Mouse (Mus musculus) kidney, embryonic 14.5 days (tissue): ENCODE measurements around the gene Slc4a2. TPM values are rescaled to one million over a fixed set of nuclear protein-coding genes. Genes with fewer than 3 reads are reported as not detected.

Experiments used
- ATAC-seq: fragments of 200-750 bp; cut with Nextera tagmentation; 2 replicates; pipeline ENCODE4 v1.8.0; 2017; ENCODE audit warnings: moderate number of reproducible peaks, mild to moderate bottlenecking, moderate TSS enrichment, moderate library complexity; ENCODE audit not compliant: low FRiP score, low TSS enrichment
- H3K27ac ChIP-seq: fragments of 300-500 bp; sonication (generic); 2 replicates; pipeline ENCODE4 v1.5.1; 2014; ENCODE audit warnings: low read depth, mild to moderate bottlenecking, low read length, moderate library complexity, mixed read lengths
- H3K27me3 ChIP-seq: fragments of 300-500 bp; sonication (generic); 2 replicates; pipeline ENCODE4 v1.6.1; 2014; ENCODE audit warnings: mild to moderate bottlenecking, low read length; ENCODE audit not compliant: control insufficient read depth, insufficient read depth
- H3K36me3 ChIP-seq: fragments of 300-500 bp; sonication (generic); 2 replicates; pipeline ENCODE4 v1.6.1; 2014; ENCODE audit warnings: low read length, mixed read lengths; ENCODE audit not compliant: control insufficient read depth, insufficient read depth
- H3K4me1 ChIP-seq: fragments of 300-500 bp; sonication (generic); 2 replicates; pipeline ENCODE4 v1.6.1; 2014; ENCODE audit warnings: low read length, mixed read lengths; ENCODE audit not compliant: control insufficient read depth, insufficient read depth
- H3K4me2 ChIP-seq: fragments of 300-500 bp; sonication (generic); replicated peaks from 2 replicates; pipeline ENCODE4 v1.6.1; 2014; ENCODE audit warnings: low read depth, mild to moderate bottlenecking, low read length
- H3K4me3 ChIP-seq: fragments of 300-500 bp; sonication (generic); 2 replicates; pipeline ENCODE4 v1.5.1; 2014; ENCODE audit warnings: mild to moderate bottlenecking, low read length
- H3K9ac ChIP-seq: fragments of 300-500 bp; sonication (generic); 2 replicates; pipeline ENCODE4 v1.6.1; 2014; ENCODE audit warnings: low read depth, mild to moderate bottlenecking, low read length, moderate library complexity
- H3K9me3 ChIP-seq: fragments of 300-500 bp; sonication (generic); 2 replicates; pipeline ENCODE4 v1.6.1; 2016; ENCODE audit warnings: low read length; ENCODE audit not compliant: control insufficient read depth
- WGBS: fragments of 180-500 bp; shearing (Covaris S2); extraction: QIAGEN DNeasy Blood & Tissue Kit; methylation state at CpG from one replicate; pipeline ENCODE4 v1.1.7; 2014; 5-methylcytosine and 5-hydroxymethylcytosine counted together
- polyA plus RNA-seq: library from polyadenylated mRNA; unstranded; fragments of >200 nt; fragmentation: Nextera tagmentation; extraction: Ambion mirVana; gene quantifications from 2 replicates; pipeline ENCODE4 v1.2.1, GENCODE M21; 2014

Slc4a2 gene
- polyA plus RNA-seq, 1 experiment from 2014 or later = 26.8 TPM

GRCm38 (mm10) chr5:24455613-24456012, 32.0 kb downstream of the Slc4a2 start:
- Histone ChIP-seq H3K4me2 (no peak overlapping the region), H3K4me3 (no peak overlapping the region), H3K36me3 (peaks cover 7% of the 10 kb centered on the region), H3K9ac (no peak overlapping the region; the same call in 1 of the 2 replicates), H3K27me3 (no peaks in the 10 kb centered on the region), H3K27ac (peak overlapping the region; percentile 27; the same call in 1 of the 2 replicates), H3K4me1 (peaks cover 27% of the 10 kb centered on the region), H3K9me3 (no peaks in the 10 kb centered on the region)
- 68% methylated on average over 7 of the region's 7 CpGs for WGBS
- ATAC-seq = no peak

GRCm38 (mm10) chr5:24466762-24467161, 43.1 kb downstream of the Slc4a2 start:
- Histone ChIP-seq H3K4me2 (no peak overlapping the region), H3K27ac (no peak overlapping the region), H3K9ac (no peak overlapping the region), H3K4me3 (no peak overlapping the region), H3K4me1 (0 out of 2 replicates have a peak, but pooled peaks cover 4% of the 10 kb centered on the region), H3K36me3 (peaks cover under 1% of the 10 kb centered on the region; the same call in 1 of the 2 replicates), H3K27me3 (no peaks in the 10 kb centered on the region), H3K9me3 (no peaks in the 10 kb centered on the region)
- WGBS = 71% methylated on average over 12 of the region's 12 CpGs
- ATAC-seq = no peak

GRCm38 (mm10) chr5:24470600-24470999, 47.0 kb downstream of the Slc4a2 start:
- 11% methylated on average over 5 of the region's 5 CpGs for WGBS
- H3K9me3 ChIP-seq = no peaks in the 10 kb centered on the region
- ATAC-seq = no peak

GRCm38 (mm10) chr5:24472884-24473619, 49.4 kb downstream of the Slc4a2 start:
- H3K4me2 ChIP-seq = no peak overlapping the region

More at GRCm38 (mm10) chr5:24470600-24470999, 47.0 kb downstream of the Slc4a2 start:
- Histone ChIP-seq H3K9ac (no peak overlapping the region), H3K36me3 (no peaks in the 10 kb centered on the region; the same call in 1 of the 2 replicates), H3K27ac (no peak overlapping the region), H3K4me2 (no peak overlapping the region), H3K4me1 (peaks cover 18% of the 10 kb centered on the region; the same call in 1 of the 2 replicates), H3K4me3 (no peak overlapping the region), H3K27me3 (peaks cover 6% of the 10 kb centered on the region; the same call in 1 of the 2 replicates)

GRCm38 (mm10) chr5:24474025-24474722, 50.5 kb downstream of the Slc4a2 start:
- WGBS = 2% methylated on average over 57 of the region's 77 CpGs
- no peak overlapping the region; the same call in 1 of the 2 replicates for H3K27ac ChIP-seq
- peak; percentile 50 for ATAC-seq

More at GRCm38 (mm10) chr5:24472884-24473619, 49.4 kb downstream of the Slc4a2 start:
- no peak for ATAC-seq
- no peak overlapping the region for H3K9ac ChIP-seq
- WGBS = 26% methylated on average over 6 of the region's 7 CpGs
- no peak overlapping the region for H3K27ac ChIP-seq
- peaks cover 6% of the 10 kb centered on the region; the same call in 1 of the 2 replicates for H3K27me3 ChIP-seq
- no peaks in the 10 kb centered on the region for H3K9me3 ChIP-seq
- peaks cover 18% of the 10 kb centered on the region; the same call in 1 of the 2 replicates for H3K4me1 ChIP-seq
- no peak overlapping the region; the same call in 1 of the 2 replicates for H3K4me3 ChIP-seq
- H3K36me3 ChIP-seq = peaks cover 18% of the 10 kb centered on the region

GRCm38 (mm10) chr5:24474723-24475261, 51.2 kb downstream of the Slc4a2 start:
- WGBS = 2% methylated on average over 60 of the region's 67 CpGs
- H3K27me3 ChIP-seq = peaks cover 6% of the 10 kb centered on the region; the same call in 1 of the 2 replicates
- peaks cover 18% of the 10 kb centered on the region; the same call in 1 of the 2 replicates for H3K4me1 ChIP-seq
- peak; percentile 18; the same call in 1 of the 2 replicates for ATAC-seq
- peak overlapping the region; percentile 50 for H3K4me3 ChIP-seq
- H3K27ac ChIP-seq = no peak overlapping the region
- peak overlapping the region; percentile 51 for H3K9ac ChIP-seq
- peaks cover 35% of the 10 kb centered on the region for H3K36me3 ChIP-seq
- no peaks in the 10 kb centered on the region for H3K9me3 ChIP-seq
- H3K4me2 ChIP-seq = peak overlapping the region; percentile 92

More at GRCm38 (mm10) chr5:24474025-24474722, 50.5 kb downstream of the Slc4a2 start:
- H3K4me3 ChIP-seq = peak overlapping the region; percentile 50
- peak overlapping the region; percentile 92 for H3K4me2 ChIP-seq
- H3K36me3 ChIP-seq = peaks cover 29% of the 10 kb centered on the region
- peaks cover 18% of the 10 kb centered on the region; the same call in 1 of the 2 replicates for H3K4me1 ChIP-seq
- peaks cover 6% of the 10 kb centered on the region; the same call in 1 of the 2 replicates for H3K27me3 ChIP-seq
- no peaks in the 10 kb centered on the region for H3K9me3 ChIP-seq
- peak overlapping the region; percentile 51 for H3K9ac ChIP-seq

GRCm38 (mm10) chr5:24475476-24476241, 52.0 kb downstream of the Slc4a2 start:
- 79% methylated on average over 6 of the region's 6 CpGs for WGBS
- Histone ChIP-seq H3K4me3 (peak overlapping the region; percentile 50), H3K36me3 (peaks cover 44% of the 10 kb centered on the region), H3K27me3 (peaks cover 6% of the 10 kb centered on the region; the same call in 1 of the 2 replicates), H3K4me2 (peak overlapping the region; percentile 92; the same call in 1 of the 2 replicates), H3K9me3 (no peaks in the 10 kb centered on the region), H3K9ac (peak overlapping the region; percentile 51; the same call in 1 of the 2 replicates), H3K4me1 (peaks cover 18% of the 10 kb centered on the region; the same call in 1 of the 2 replicates), H3K27ac (no peak overlapping the region)
- ATAC-seq = 0 out of 2 replicates have a peak, but pooled peaks have one; percentile 10

GRCm38 (mm10) chr5:24477909-24478308, 54.3 kb downstream of the Slc4a2 start:
- Histone ChIP-seq H3K4me1 (peaks cover 14% of the 10 kb centered on the region; the same call in 1 of the 2 replicates), H3K27ac (no peak overlapping the region), H3K4me3 (no peak overlapping the region), H3K9me3 (no peaks in the 10 kb centered on the region), H3K36me3 (peaks cover 62% of the 10 kb centered on the region), H3K4me2 (no peak overlapping the region), H3K27me3 (peaks cover 6% of the 10 kb centered on the region; the same call in 1 of the 2 replicates), H3K9ac (no peak overlapping the region)
- ATAC-seq = no peak
- 45% methylated on average over 9 of the region's 9 CpGs for WGBS
